Mouse (Mus musculus) bone marrow macrophage, adult 2 months (primary cell): Measurements from ENCODE around the gene E030018B13Rik. TPM values are rescaled to one million over a fixed set of nuclear protein-coding genes. Genes with fewer than 3 reads are reported as not detected.
A peak's percentile ranks its signal among the peaks of the same experiment; 100 is the strongest.

ENCODE experiments used
- H3K27ac ChIP-seq: 2 replicates; pipeline ENCODE4 v1.5.1; 2012; ENCODE audit warnings: low read depth, low read length; ENCODE audit not compliant: insufficient read depth
- H3K4me1 ChIP-seq: 2 replicates; pipeline ENCODE4 v1.6.1; 2012; ENCODE audit warnings: low read length; ENCODE audit not compliant: control insufficient read depth, insufficient read depth
- H3K4me3 ChIP-seq: 2 replicates; pipeline ENCODE4 v1.5.1; 2012; ENCODE audit warnings: mild to moderate bottlenecking, low read length, moderate library complexity; ENCODE audit not compliant: insufficient read depth
- CTCF ChIP-seq: IDR thresholded peaks from 2 replicates; pipeline ENCODE4 v1.5.1; 2012; ENCODE audit warnings: low read depth, mild to moderate bottlenecking, low read length, moderate library complexity
- POLR2A ChIP-seq: IDR thresholded peaks from 2 replicates; pipeline ENCODE4 v1.6.1; 2012; ENCODE audit warnings: mild to moderate bottlenecking, low read depth, low read length, borderline replicate concordance
- polyA plus RNA-seq: library from polyadenylated mRNA; stranded (reverse); fragments of >200 nt; gene quantifications from 2 replicates; pipeline ENCODE4 v1.2.4, GENCODE M21; 2012; ENCODE audit not compliant: missing spikeins, insufficient read depth, insufficient read length

Gene E030018B13Rik
- polyA plus RNA-seq, 1 experiment = not detected

- H3K4me1 ChIP-seq = peaks cover 56% of the 10 kb centered on the region
- H3K4me3 ChIP-seq = no peak overlapping the region
- H3K27ac ChIP-seq = peak overlapping the region; percentile 43
- TF ChIP-seq POLR2A = no peak
- no peak for TF ChIP-seq CTCF
Measured at GRCm38 (mm10) chr7:63924747-63925412, 8.2 kb downstream of the E030018B13Rik start.

GRCm38 (mm10) chr7:63925413-63926360, 9.0 kb downstream of the E030018B13Rik start:
- TF ChIP-seq POLR2A = no peak
- TF ChIP-seq CTCF = no peak
- H3K4me1 ChIP-seq = peaks cover 59% of the 10 kb centered on the region
- H3K4me3 ChIP-seq = no peak overlapping the region; the same call in 1 of the 2 replicates
- H3K27ac ChIP-seq = peak overlapping the region; percentile 43

- TF ChIP-seq CTCF (no peak), POLR2A (no peak)
Measured at GRCm38 (mm10) chr7:63926492-63926891, 9.8 kb downstream of the E030018B13Rik start.

GRCm38 (mm10) chr7:63927121-63927520, 10.5 kb downstream of the E030018B13Rik start:
- H3K4me1 ChIP-seq = peaks cover 60% of the 10 kb centered on the region
- no peak for TF ChIP-seq POLR2A
- no peak for TF ChIP-seq CTCF
- H3K27ac ChIP-seq = no peak overlapping the region

More at GRCm38 (mm10) chr7:63926492-63926891, 9.8 kb downstream of the E030018B13Rik start:
- Histone ChIP-seq H3K4me1 (peaks cover 60% of the 10 kb centered on the region), H3K4me3 (no peak overlapping the region), H3K27ac (no peak overlapping the region)

GRCm38 (mm10) chr7:63929080-63929479, 12.4 kb downstream of the E030018B13Rik start:
- TF ChIP-seq CTCF = no peak
- TF ChIP-seq POLR2A = no peak

More at GRCm38 (mm10) chr7:63927121-63927520, 10.5 kb downstream of the E030018B13Rik start:
- H3K4me3 ChIP-seq = no peak overlapping the region

GRCm38 (mm10) chr7:63930132-63930531, 13.5 kb downstream of the E030018B13Rik start:
- Histone ChIP-seq H3K4me3 (no peak overlapping the region), H3K27ac (peak overlapping the region; percentile 21; the same call in 1 of the 2 replicates), H3K4me1 (peaks cover 60% of the 10 kb centered on the region)
- TF ChIP-seq CTCF (no peak), POLR2A (no peak)

More at GRCm38 (mm10) chr7:63929080-63929479, 12.4 kb downstream of the E030018B13Rik start:
- H3K4me1 ChIP-seq = peaks cover 60% of the 10 kb centered on the region
- no peak overlapping the region for H3K27ac ChIP-seq
- no peak overlapping the region for H3K4me3 ChIP-seq

- H3K27ac ChIP-seq = no peak overlapping the region
- H3K4me3 ChIP-seq = no peak overlapping the region
- H3K4me1 ChIP-seq = peaks cover 60% of the 10 kb centered on the region
- no peak for TF ChIP-seq POLR2A
- no peak for TF ChIP-seq CTCF
Measured at GRCm38 (mm10) chr7:63930766-63931165, 14.1 kb downstream of the E030018B13Rik start.

- Histone ChIP-seq H3K4me1 (peaks cover 45% of the 10 kb centered on the region), H3K4me3 (no peak overlapping the region), H3K27ac (no peak overlapping the region)
- no peak for TF ChIP-seq CTCF
- no peak for TF ChIP-seq POLR2A
Measured at GRCm38 (mm10) chr7:63932461-63932860, 15.8 kb downstream of the E030018B13Rik start.

- H3K4me3 ChIP-seq = no peak overlapping the region
- H3K4me1 ChIP-seq = peaks cover 40% of the 10 kb centered on the region
- TF ChIP-seq CTCF (no peak), POLR2A (no peak)
- H3K27ac ChIP-seq = peak overlapping the region; percentile 5; the same call in 1 of the 2 replicates
Measured at GRCm38 (mm10) chr7:63933905-63934304, 17.2 kb downstream of the E030018B13Rik start.

GRCm38 (mm10) chr7:63934530-63934929, 17.9 kb downstream of the E030018B13Rik start:
- Histone ChIP-seq H3K4me3 (no peak overlapping the region), H3K4me1 (peaks cover 34% of the 10 kb centered on the region), H3K27ac (no peak overlapping the region)
- TF ChIP-seq POLR2A = no peak
- TF ChIP-seq CTCF = no peak
